Mouse (Mus musculus) forebrain, embryonic 12.5 days (tissue): ENCODE data around the gene Abhd14b. TPM values are rescaled to one million over a fixed set of nuclear protein-coding genes. Genes with fewer than 3 reads are reported as not detected.
"Not testable (repeated sequence)": the region's sequence is repeated elsewhere in the genome, so short reads cannot be mapped to it uniquely, and the experiment has no call there.

ENCODE experiments used
- ATAC-seq: fragments of 200-750 bp; cut with Nextera tagmentation; 2 replicates; pipeline ENCODE4 v1.8.0; 2017; ENCODE audit warnings: moderate TSS enrichment; ENCODE audit not compliant: low FRiP score
- H3K27ac ChIP-seq: fragments of 300-500 bp; sonication (generic); 2 replicates; pipeline ENCODE4 v1.5.1; 2016; ENCODE audit warnings: mild to moderate bottlenecking
- H3K27me3 ChIP-seq: fragments of 300-500 bp; sonication (generic); 2 replicates; pipeline ENCODE4 v1.6.1; 2016; ENCODE audit warnings: mild to moderate bottlenecking
- H3K36me3 ChIP-seq: fragments of 300-500 bp; sonication (generic); replicated peaks from 2 replicates; pipeline ENCODE4 v1.6.1; 2016; ENCODE audit warnings: mild to moderate bottlenecking
- H3K4me1 ChIP-seq: fragments of 300-500 bp; sonication (generic); 2 replicates; pipeline ENCODE4 v1.6.1; 2016
- H3K4me2 ChIP-seq: fragments of 300-500 bp; sonication (generic); 2 replicates; pipeline ENCODE4 v1.6.1; 2016; ENCODE audit warnings: mild to moderate bottlenecking, moderate library complexity
- H3K4me3 ChIP-seq: fragments of 300-500 bp; sonication (generic); replicated peaks from 2 replicates; pipeline ENCODE4 v1.5.1; 2016; ENCODE audit warnings: mild to moderate bottlenecking
- H3K9ac ChIP-seq: fragments of 300-500 bp; sonication (generic); 2 replicates; pipeline ENCODE4 v1.6.1; 2016; ENCODE audit warnings: mild to moderate bottlenecking
- H3K9me3 ChIP-seq: fragments of 300-500 bp; sonication (generic); 2 replicates; pipeline ENCODE4 v1.6.1; 2016
- WGBS: fragments of 180-500 bp; shearing (Covaris S2); methylation state at CpG from one replicate; pipeline ENCODE4 v1.1.7; 2016; 5-methylcytosine and 5-hydroxymethylcytosine counted together
- polyA plus RNA-seq: library from polyadenylated mRNA; unstranded; fragments of >200 nt; fragmentation: Nextera tagmentation; extraction: Ambion mirVana; gene quantifications from 2 replicates; pipeline ENCODE4 v1.2.1, GENCODE M21; 2016

Gene Abhd14b
- polyA plus RNA-seq, 1 experiment from 2014 or later, result 4.4 TPM

DNA sequence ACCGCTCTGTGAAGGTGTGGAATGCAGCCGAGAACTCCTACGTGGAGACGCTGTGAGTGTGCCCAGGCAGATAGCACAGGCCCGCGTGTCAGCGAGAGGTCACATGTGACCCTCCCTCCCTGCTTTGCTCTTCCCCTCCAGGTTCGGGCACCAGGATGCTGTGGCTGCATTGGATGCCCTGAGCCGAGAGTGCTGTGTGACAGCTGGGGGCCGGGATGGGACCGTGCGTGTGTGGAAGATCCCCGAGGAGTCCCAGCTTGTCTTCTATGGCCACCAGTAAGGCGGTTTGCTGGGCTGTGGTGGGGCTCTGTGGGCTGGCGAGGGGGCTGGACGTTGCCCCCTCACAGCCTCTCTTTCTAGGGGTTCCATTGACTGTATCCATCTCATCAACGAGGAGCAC lies 36.3 kb downstream of the Abhd14b start:
- Histone ChIP-seq H3K27me3 (no peaks in the 10 kb centered on the region), H3K4me3 (no peak overlapping the region), H3K36me3 (peaks cover 61% of the 10 kb centered on the region), H3K9me3 (no peaks in the 10 kb centered on the region), H3K9ac (no peak overlapping the region), H3K4me2 (no peak overlapping the region), H3K27ac (no peak overlapping the region), H3K4me1 (no peaks in the 10 kb centered on the region)
- 95% methylated on average over 17 of the region's 17 CpGs for WGBS
- no peak for ATAC-seq

DNA sequence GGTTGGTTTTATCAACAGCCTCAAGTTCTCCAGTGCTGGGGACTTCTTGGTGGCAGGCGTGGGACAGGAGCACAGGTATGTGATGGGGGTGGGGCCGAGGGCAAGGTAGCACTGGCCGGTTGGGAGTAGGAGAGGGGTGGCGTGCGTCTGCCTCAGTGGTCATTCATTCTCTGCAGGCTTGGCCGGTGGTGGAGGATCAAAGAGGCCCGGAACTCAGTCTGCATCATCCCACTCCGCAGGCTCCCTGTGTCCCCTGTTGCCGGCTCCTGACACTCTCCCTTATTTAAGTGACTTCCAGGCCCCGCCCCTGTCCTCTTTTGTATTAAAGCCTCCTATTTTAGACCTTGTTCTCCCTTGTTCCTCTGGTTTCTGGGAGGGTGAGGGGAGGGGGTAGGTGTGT lies 37.8 kb downstream of the Abhd14b start:
- WGBS, result 82% methylated on average over 10 of the region's 10 CpGs
- no peaks in the 10 kb centered on the region for H3K4me1 ChIP-seq
- peaks cover 58% of the 10 kb centered on the region for H3K36me3 ChIP-seq
- no peak overlapping the region for H3K27ac ChIP-seq
- H3K9ac ChIP-seq, result no peak overlapping the region
- no peak overlapping the region for H3K4me2 ChIP-seq
- no peak overlapping the region for H3K4me3 ChIP-seq
- no peak for ATAC-seq
- H3K27me3 ChIP-seq, result no peaks in the 10 kb centered on the region
- H3K9me3 ChIP-seq, result no peaks in the 10 kb centered on the region

GRCm38 (mm10) chr9:106487602-106488001 lies 40.3 kb downstream of the Abhd14b start:
- 96% methylated on average over 6 of the region's 6 CpGs for WGBS
- not testable (repeated sequence) for H3K4me3 ChIP-seq

GRCm38 (mm10) chr9:106499667-106500066 lies 52.4 kb downstream of the Abhd14b start, which contains the start of gene Iqcf1:
TSS of gene Iqcf1 (plus strand) at chr9:106499967.
- no peaks in the 10 kb centered on the region for H3K36me3 ChIP-seq
- H3K27ac ChIP-seq, result no peak within 1 kb of the TSS
- WGBS, result 92% methylated on average over 6 of the region's 6 CpGs
- no peak for ATAC-seq
- H3K9me3 ChIP-seq, result no peaks in the 10 kb centered on the region
- H3K27me3 ChIP-seq, result no peaks in the 10 kb centered on the region
- H3K4me3 ChIP-seq, result no peak within 1 kb of the TSS
- H3K9ac ChIP-seq, result no peak within 1 kb of the TSS
- no peaks in the 10 kb centered on the region for H3K4me1 ChIP-seq
- no peak within 1 kb of the TSS for H3K4me2 ChIP-seq

More at GRCm38 (mm10) chr9:106487602-106488001, 40.3 kb downstream of the Abhd14b start:
- not testable (repeated sequence) for H3K4me1 ChIP-seq, H3K4me2 ChIP-seq, H3K27ac ChIP-seq, ATAC-seq, H3K27me3 ChIP-seq, H3K9ac ChIP-seq, H3K9me3 ChIP-seq
- peaks cover 36% of the 10 kb centered on the region for H3K36me3 ChIP-seq

- H3K27me3 ChIP-seq, result no peaks in the 10 kb centered on the region
- no peak overlapping the region for H3K27ac ChIP-seq
- H3K9me3 ChIP-seq, result no peaks in the 10 kb centered on the region
- no peaks in the 10 kb centered on the region for H3K4me1 ChIP-seq
- 89% methylated on average over 22 of the region's 22 CpGs for WGBS
- ATAC-seq, result no peak
- H3K9ac ChIP-seq, result no peak overlapping the region
- H3K36me3 ChIP-seq, result no peaks in the 10 kb centered on the region
- H3K4me2 ChIP-seq, result no peak overlapping the region
- H3K4me3 ChIP-seq, result no peak overlapping the region
These were observed 54.6 kb downstream of the Abhd14b start for GRCm38 (mm10) chr9:106501846-106502245.

Other genes with a start within 250 kb of the Abhd14b start
- gene Ppm1m, start 247.7 kb upstream of the Abhd14b start, polyA plus RNA-seq, result 29.6 and 33.3 TPM in 2 replicates
- gene Twf2, start 244.4 kb upstream of the Abhd14b start, polyA plus RNA-seq, result 53.9 and 59.3 TPM in 2 replicates
- not detected in 2 replicates for gene Tlr9, start 224.9 kb upstream of the Abhd14b start, polyA plus RNA-seq
- 78.0 and 79.0 TPM in 2 replicates for gene Alas1, start 198.8 kb upstream of the Abhd14b start, polyA plus RNA-seq
- gene Poc1a, start 166.4 kb upstream of the Abhd14b start, polyA plus RNA-seq, result 23.4 and 23.8 TPM in 2 replicates
- 12.1 and 16.3 TPM in 2 replicates for gene Dusp7, start 78.8 kb upstream of the Abhd14b start, polyA plus RNA-seq
- 757 and 770 TPM in 2 replicates for gene Rpl29, start 18.0 kb upstream of the Abhd14b start, polyA plus RNA-seq
- 38.0 and 42.6 TPM in 2 replicates for gene Acy1, start 9.1 kb upstream of the Abhd14b start, polyA plus RNA-seq
- gene Abhd14a, start 219 bp downstream of the Abhd14b start, polyA plus RNA-seq, result 37.7 and 39.0 TPM in 2 replicates
- 299 and 311 TPM in 2 replicates for gene Pcbp4, start 5.8 kb downstream of the Abhd14b start, polyA plus RNA-seq
- gene Gpr62, start 18.5 kb downstream of the Abhd14b start, polyA plus RNA-seq, result 0.26 and 0.55 TPM in 2 replicates
- 52.3 and 56.0 TPM in 2 replicates for gene Rrp9, start 28.5 kb downstream of the Abhd14b start, polyA plus RNA-seq
- gene Parp3, start 29.5 kb downstream of the Abhd14b start, polyA plus RNA-seq, result 0.83 and 1.3 TPM in 2 replicates
- gene Iqcf1, start 52.5 kb downstream of the Abhd14b start, polyA plus RNA-seq, result not detected in 2 replicates
- not detected in 2 replicates for gene Iqcf5, start 67.1 kb downstream of the Abhd14b start, polyA plus RNA-seq
- not detected in 2 replicates for gene Iqcf3, start 114.2 kb downstream of the Abhd14b start, polyA plus RNA-seq
- not detected in 2 replicates for gene Iqcf4, start 123.5 kb downstream of the Abhd14b start, polyA plus RNA-seq
- gene Iqcf6, start 179.1 kb downstream of the Abhd14b start, polyA plus RNA-seq, result not detected in 2 replicates
- gene Grm2, start 208.6 kb downstream of the Abhd14b start, polyA plus RNA-seq, result 3.4 and 5.7 TPM in 2 replicates
- gene Tex264, start 238.5 kb downstream of the Abhd14b start, polyA plus RNA-seq, result 24.9 and 30.4 TPM in 2 replicates